Mouse (Mus musculus) lung, adult 2 months (tissue): ENCODE results near the gene Ptprm. TPM values are rescaled to one million over a fixed set of nuclear protein-coding genes. Genes with fewer than 3 reads are reported as not detected.

ENCODE experiments used
- DNase-seq: peaks from one replicate; pipeline ENCODE4 v3.0.0; 2022
- H3K4me1 ChIP-seq: fragments of 200-500 bp; 2 replicates; pipeline ENCODE4 v1.6.1; 2011; ENCODE audit warnings: low read length; ENCODE audit not compliant: control insufficient read depth, insufficient read depth
- H3K4me3 ChIP-seq: fragments of 200-500 bp; replicated peaks from 2 replicates; pipeline ENCODE3; 2011; ENCODE audit warnings: low read depth, mild to moderate bottlenecking, control low read depth, low read length; ENCODE audit errors: extremely low read depth
- CTCF ChIP-seq: fragments of 200-500 bp; IDR thresholded peaks from 2 replicates; pipeline ENCODE4 v1.5.1; 2011; ENCODE audit warnings: mild to moderate bottlenecking, low read length, control low read depth; ENCODE audit not compliant: insufficient read depth
- POLR2A ChIP-seq: fragments of 200-500 bp; IDR thresholded peaks from 2 replicates; pipeline ENCODE4 v1.6.1; 2011; ENCODE audit warnings: low read depth, mild to moderate bottlenecking, control low read depth, low read length, borderline replicate concordance; ENCODE audit errors: extremely low read depth
- WGBS: fragments of 180-500 bp; shearing (Covaris S2); methylation state at CpG from one replicate; pipeline ENCODE4 v1.1.7; 2018; 5-methylcytosine and 5-hydroxymethylcytosine counted together
- polyA plus RNA-seq: library from polyadenylated mRNA; depleted of rRNA; stranded (reverse); fragments of >200 nt; gene quantifications from 2 replicates; pipeline ENCODE4 v1.2.3, GENCODE M21; 2012

The Ptprm gene
- polyA plus RNA-seq, 1 experiment, result 69.9 TPM

GRCm38 (mm10) chr17:66738331-66738730 is 615.9 kb downstream of the Ptprm start:
- 68% methylated on average over 6 of the region's 6 CpGs for WGBS
- peaks cover 3% of the 10 kb centered on the region; the same call in 1 of the 2 replicates for H3K4me1 ChIP-seq
- DNase-seq, result no peak
- TF ChIP-seq CTCF (no peak), POLR2A (no peak)
- no peak overlapping the region for H3K4me3 ChIP-seq

DNA sequence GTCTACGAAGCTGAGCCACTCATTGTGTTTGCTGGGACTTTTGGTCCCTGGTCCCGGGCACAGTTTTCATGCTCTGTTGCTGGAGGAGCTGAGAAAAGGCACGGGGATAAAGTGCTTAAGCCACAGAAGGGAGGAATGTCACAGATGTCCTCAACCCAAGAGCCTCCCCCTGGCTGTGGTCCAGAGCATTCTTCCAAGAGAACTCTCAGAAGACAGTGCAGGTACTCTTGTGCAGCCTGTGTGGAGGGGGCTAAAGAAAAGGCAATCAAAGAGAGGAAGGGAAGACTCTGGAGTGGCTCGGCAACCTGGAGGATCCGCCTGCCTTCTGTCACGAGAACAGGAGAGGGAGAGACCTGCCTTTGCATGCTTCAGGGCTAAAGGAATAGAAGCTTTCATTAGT is 617.8 kb downstream of the Ptprm start:
- Histone ChIP-seq H3K4me1 (peaks cover 3% of the 10 kb centered on the region; the same call in 1 of the 2 replicates), H3K4me3 (no peak overlapping the region)
- DNase-seq, result no peak
- WGBS, result 69% methylated on average over 6 of the region's 6 CpGs
- no peak for TF ChIP-seq CTCF
- TF ChIP-seq POLR2A, result no peak

GRCm38 (mm10) chr17:66733541-66733940 is 620.7 kb downstream of the Ptprm start:
- no peak for TF ChIP-seq CTCF
- TF ChIP-seq POLR2A, result no peak
- WGBS, result 87% methylated on average over 12 of the region's 12 CpGs
- Histone ChIP-seq H3K4me1 (peaks cover under 1% of the 10 kb centered on the region; the same call in 1 of the 2 replicates), H3K4me3 (no peak overlapping the region)
- DNase-seq, result no peak

- Histone ChIP-seq H3K4me3 (no peak overlapping the region), H3K4me1 (no peaks in the 10 kb centered on the region)
- WGBS, result 72% methylated on average over 6 of the region's 6 CpGs
- TF ChIP-seq POLR2A (no peak), CTCF (no peak)
- DNase-seq, result no peak
Measured at GRCm38 (mm10) chr17:66729979-66730378, 624.3 kb downstream of the Ptprm start.

DNA sequence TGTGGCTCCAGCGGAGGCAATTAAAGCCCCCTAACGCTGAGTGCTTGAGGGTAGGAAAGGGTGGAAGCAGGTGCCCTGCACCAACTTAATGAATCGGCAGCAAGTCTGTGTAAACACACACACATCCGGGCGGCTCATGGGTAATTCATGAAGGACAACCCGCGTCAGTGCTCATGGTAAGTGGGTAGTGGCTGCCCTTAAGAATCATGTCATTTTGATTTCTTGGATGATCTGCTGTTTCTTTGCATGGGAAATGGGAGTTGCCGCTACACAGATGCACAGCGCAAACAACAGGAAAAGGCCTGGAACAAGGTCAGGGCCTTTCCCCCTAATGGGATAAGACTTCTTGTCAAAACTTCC is 633.3 kb downstream of the Ptprm start:
- Histone ChIP-seq H3K4me3 (no peak overlapping the region), H3K4me1 (no peaks in the 10 kb centered on the region)
- no peak for TF ChIP-seq CTCF
- TF ChIP-seq POLR2A, result no peak
- WGBS, result 45% methylated on average over 9 of the region's 9 CpGs
- no peak for DNase-seq

- TF ChIP-seq POLR2A (no peak), CTCF (no peak)
- no peak for DNase-seq
- WGBS, result 55% methylated on average over 11 of the region's 11 CpGs
- no peak overlapping the region for H3K4me3 ChIP-seq
- H3K4me1 ChIP-seq, result no peaks in the 10 kb centered on the region
Measured at GRCm38 (mm10) chr17:66720200-66720991, 633.9 kb downstream of the Ptprm start.

DNA sequence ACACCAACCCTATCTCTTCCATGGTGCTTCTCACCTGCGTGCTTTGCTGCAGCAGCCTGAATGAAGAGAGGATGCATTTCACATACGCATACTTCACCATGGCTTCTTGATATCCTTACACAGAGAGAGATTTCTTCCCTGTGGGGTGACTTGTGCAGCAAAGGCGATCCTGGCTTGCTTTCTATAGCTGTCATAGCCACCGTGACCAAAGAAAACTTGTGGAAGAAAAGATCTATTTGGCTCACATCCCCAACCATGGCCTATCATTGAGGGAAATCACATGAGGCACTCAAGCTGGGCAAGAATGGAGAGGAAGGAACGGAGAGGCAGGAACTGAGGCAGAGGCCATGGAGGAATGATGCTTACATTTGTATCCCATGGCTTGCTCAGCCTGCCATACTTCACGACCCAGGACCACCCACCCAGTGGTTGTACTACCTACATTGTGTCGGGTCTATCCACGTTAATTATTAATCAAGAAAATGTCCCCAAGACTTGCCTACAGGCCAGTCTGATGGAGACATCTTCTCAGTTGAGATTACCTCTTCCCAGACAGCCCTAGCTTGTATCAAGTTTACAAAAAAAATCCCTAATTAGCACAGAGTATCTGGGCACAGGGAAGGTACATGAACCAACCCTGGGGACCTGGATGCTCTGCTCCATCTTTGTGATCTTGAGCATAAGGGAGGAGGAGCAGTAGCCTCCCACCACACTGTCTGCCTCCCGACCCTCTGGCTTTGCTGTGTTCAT is 641.6 kb downstream of the Ptprm start:
- H3K4me3 ChIP-seq, result no peak overlapping the region
- DNase-seq, result no peak
- TF ChIP-seq POLR2A (no peak), CTCF (no peak)
- WGBS, result 86% methylated on average over 9 of the region's 9 CpGs
- H3K4me1 ChIP-seq, result no peaks in the 10 kb centered on the region; the same call in 1 of the 2 replicates

- WGBS, result 47% methylated on average over 6 of the region's 6 CpGs
- TF ChIP-seq CTCF (no peak), POLR2A (no peak)
- DNase-seq, result no peak
- H3K4me3 ChIP-seq, result no peak overlapping the region
- H3K4me1 ChIP-seq, result no peaks in the 10 kb centered on the region; the same call in 1 of the 2 replicates
Measured at GRCm38 (mm10) chr17:66711221-66712016, 642.8 kb downstream of the Ptprm start.

GRCm38 (mm10) chr17:66710568-66710967 is 643.7 kb downstream of the Ptprm start:
- no peaks in the 10 kb centered on the region; the same call in 1 of the 2 replicates for H3K4me1 ChIP-seq
- no peak for DNase-seq
- no peak overlapping the region for H3K4me3 ChIP-seq
- TF ChIP-seq POLR2A (no peak), CTCF (no peak)
- WGBS, result 40% methylated on average over 4 of the region's 4 CpGs
